Mouse (Mus musculus): ENCODE measurements around the gene Wipf1. TPM values are rescaled to one million over a fixed set of nuclear protein-coding genes. Genes with fewer than 3 reads are reported as not detected.
A peak's percentile ranks its signal among the peaks of the same experiment; 100 is the strongest.

The Wipf1 gene
- 10 to 100 TPM in 1 of 2 experiments, 1 to 10 TPM in 1; 7.0 to 11.7 TPM for total RNA-seq (2021)
- long read RNA-seq, experiment 1, full-length matches to known transcripts, result 10 of 21 reads
- long read RNA-seq, experiment 1, partial matches to known transcripts, result 8 of 21 reads
- long read RNA-seq, experiment 1, other reads (novel, unspliced or antisense), result 3 of 21 reads
- long read RNA-seq, experiment 2, full-length matches to known transcripts, result 5 of 8 reads
- long read RNA-seq, experiment 2, partial matches to known transcripts, result 3 of 8 reads
- long read RNA-seq, experiment 2, other reads (novel, unspliced or antisense), result 0 of 8 reads

- intact Hi-C loops (cut with DNase I), result loop anchor here (5.0 kb wide), 2 partner anchors 37 to 52 kb away; no protein-coding TSS in a partner anchor
- DNase-seq, result peak; percentile 93
- TF ChIP-seq CTCF (IDR thresholded peaks at IDR 0.05), result no peak
- Histone ChIP-seq H3K27ac (peak within 1 kb of the TSS; percentile 93), H3K4me3 (peak within 1 kb of the TSS; percentile 96)
Measured at GRCm38 (mm10) chr2:73529356-73530330, at the start of gene Wipf1. TSS of gene Wipf1 (minus strand) at chr2:73529734.

GRCm38 (mm10) chr2:73579168-73579567, 49.6 kb upstream of the Wipf1 start:
- Histone ChIP-seq H3K27ac (no peak overlapping the region), H3K4me3 (no peak overlapping the region)
- no peak for DNase-seq
- no peak for TF ChIP-seq CTCF (IDR thresholded peaks at IDR 0.05)
- intact Hi-C loops (cut with DNase I), result loop anchor here (10.0 kb wide), 1 partner anchor 336 kb away; the partner anchor contains the start of gene Atp5g3

- no peak overlapping the region for H3K4me3 ChIP-seq
- intact Hi-C loops (cut with DNase I), result loop anchor here (10.0 kb wide), 1 partner anchor 340 kb away; the partner anchor contains the start of gene Atp5g3
- no peak for DNase-seq
- no peak overlapping the region for H3K27ac ChIP-seq
- no peak for TF ChIP-seq CTCF (IDR thresholded peaks at IDR 0.05)
Measured at GRCm38 (mm10) chr2:73574418-73574817, 44.9 kb upstream of the Wipf1 start.

GRCm38 (mm10) chr2:73573556-73573955, 44.0 kb upstream of the Wipf1 start:
- no peak for DNase-seq
- no peak overlapping the region for H3K4me3 ChIP-seq
- TF ChIP-seq CTCF (IDR thresholded peaks at IDR 0.05), result no peak
- no peak overlapping the region for H3K27ac ChIP-seq
- intact Hi-C loops (cut with DNase I), result loop anchor here (10.0 kb wide), 1 partner anchor 341 kb away; the partner anchor contains the start of gene Atp5g3

- TF ChIP-seq CTCF (IDR thresholded peaks at IDR 0.05), result peak; percentile 92; the same call in 1 of the 2 replicates
- Histone ChIP-seq H3K27ac (no peak overlapping the region), H3K4me3 (no peak overlapping the region)
- intact Hi-C loops (cut with DNase I), result loop anchor here (10.0 kb wide), 1 partner anchor 342 kb away; the partner anchor contains the start of gene Atp5g3
- peak; percentile 81 for DNase-seq
Measured at GRCm38 (mm10) chr2:73572539-73573372, 43.2 kb upstream of the Wipf1 start.

- no peak overlapping the region for H3K4me3 ChIP-seq
- H3K27ac ChIP-seq, result no peak overlapping the region
- DNase-seq, result no peak
- intact Hi-C loops (cut with DNase I), result loop anchor here (10.0 kb wide), 1 partner anchor 343 kb away; the partner anchor contains the start of gene Atp5g3
- TF ChIP-seq CTCF (IDR thresholded peaks at IDR 0.05), result no peak
Measured at GRCm38 (mm10) chr2:73571901-73572300, 42.4 kb upstream of the Wipf1 start.

- TF ChIP-seq CTCF (IDR thresholded peaks at IDR 0.05), result no peak
Measured at GRCm38 (mm10) chr2:73571304-73571703, 41.8 kb upstream of the Wipf1 start.

GRCm38 (mm10) chr2:73566989-73567605, 37.6 kb upstream of the Wipf1 start:
- TF ChIP-seq CTCF (IDR thresholded peaks at IDR 0.05), result peak; percentile 89
- DNase-seq, result peak; percentile 41
- peak overlapping the region; percentile 68 for H3K4me3 ChIP-seq
- H3K27ac ChIP-seq, result peak overlapping the region; percentile 44; the same call in 1 of the 2 replicates
- intact Hi-C loops (cut with DNase I), result no loop called here

More at GRCm38 (mm10) chr2:73571304-73571703, 41.8 kb upstream of the Wipf1 start:
- no peak for DNase-seq
- Histone ChIP-seq H3K4me3 (no peak overlapping the region), H3K27ac (no peak overlapping the region)
- intact Hi-C loops (cut with DNase I), result loop anchor here (10.0 kb wide), 1 partner anchor 343 kb away; the partner anchor contains the start of gene Atp5g3

- no peak overlapping the region for H3K27ac ChIP-seq
- peak; percentile 51 for TF ChIP-seq CTCF (IDR thresholded peaks at IDR 0.05)
- intact Hi-C loops (cut with DNase I), result no loop called here
- DNase-seq, result no peak
- H3K4me3 ChIP-seq, result no peak overlapping the region
Measured at GRCm38 (mm10) chr2:73566162-73566561, 36.6 kb upstream of the Wipf1 start.

- no peak overlapping the region for H3K4me3 ChIP-seq
- DNase-seq, result no peak
- no peak overlapping the region for H3K27ac ChIP-seq
- TF ChIP-seq CTCF (IDR thresholded peaks at IDR 0.05), result no peak
- intact Hi-C loops (cut with DNase I), result no loop called here
Measured at GRCm38 (mm10) chr2:73563690-73564089, 34.2 kb upstream of the Wipf1 start.

- H3K27ac ChIP-seq, result no peak overlapping the region
- no peak for DNase-seq
- intact Hi-C loops (cut with DNase I), result no loop called here
- H3K4me3 ChIP-seq, result no peak overlapping the region
- no peak for TF ChIP-seq CTCF (IDR thresholded peaks at IDR 0.05)
Measured at GRCm38 (mm10) chr2:73562656-73563055, 33.1 kb upstream of the Wipf1 start.
